Mouse (Mus musculus) kidney, postnatal 25 days (tissue): ENCODE measurements around the gene Gm26602.

ENCODE experiments used
- DNase-seq, 2 experiments: peaks; one replicate each; pipeline ENCODE4 v3.0.0; 2021; ENCODE audit warnings: mixed read lengths in 2 of 2

Gm26602 gene

DNA sequence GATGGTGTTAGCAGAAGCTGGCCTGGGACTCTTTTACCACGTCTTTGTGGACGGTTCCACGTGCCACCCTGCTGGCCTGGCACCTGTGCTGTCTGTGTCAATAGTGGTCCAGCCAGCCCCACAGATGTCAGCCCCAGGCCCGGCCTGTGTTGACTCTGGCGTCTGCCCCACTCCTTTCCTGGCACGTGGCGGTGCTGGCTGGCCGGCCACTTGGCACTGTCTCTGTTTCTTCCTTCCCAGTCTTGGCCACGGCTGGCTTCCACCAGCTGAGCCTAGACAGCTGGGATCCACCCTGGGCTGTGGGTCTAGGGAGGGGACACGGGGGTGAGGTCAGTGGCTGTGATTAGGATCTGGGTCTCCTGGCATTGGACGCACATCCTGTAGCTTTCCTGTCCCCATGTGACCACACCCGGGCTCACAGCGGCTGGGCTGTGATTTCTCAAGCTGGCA, 23.6 kb downstream of the Gm26602 start:
- DNase-seq, result peak; percentile 88 to 95

DNA sequence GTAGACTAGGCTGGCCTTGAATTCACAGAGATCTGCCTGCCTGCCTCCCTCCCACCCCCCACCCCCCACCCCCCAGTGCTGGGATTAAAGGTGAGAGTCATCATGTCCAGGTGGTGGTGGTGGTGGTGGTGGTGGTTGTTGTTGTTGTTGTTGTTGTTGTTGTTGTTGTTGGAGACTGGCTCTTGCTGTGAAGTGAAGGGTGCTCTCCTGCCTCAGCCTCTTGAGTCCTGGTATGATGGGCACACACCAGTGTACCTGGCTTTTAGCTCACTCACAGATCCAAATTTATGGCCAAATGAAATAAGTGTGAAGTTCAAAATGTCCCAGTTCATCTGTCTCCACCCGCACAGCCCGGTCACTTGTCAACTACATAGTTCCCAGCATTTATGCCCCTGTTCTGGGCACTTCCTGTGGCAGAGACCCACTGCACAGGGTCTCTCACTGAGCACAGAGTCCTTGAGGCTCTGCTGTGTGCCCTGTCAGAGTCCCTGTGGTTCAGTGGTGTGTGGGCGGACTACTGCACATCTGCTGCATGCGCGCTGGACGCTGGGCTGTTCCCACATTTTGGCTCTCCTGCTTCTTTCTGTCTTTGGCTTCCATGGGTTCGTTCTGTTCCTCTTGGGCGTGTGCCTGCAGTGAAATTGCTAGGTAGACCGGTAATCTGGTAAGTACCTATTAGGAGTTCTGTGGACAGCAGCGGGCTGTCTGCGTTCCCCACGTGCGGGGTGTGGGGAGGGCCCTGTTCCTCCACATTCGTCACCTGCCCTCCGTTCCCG, 24.3 kb downstream of the Gm26602 start:
- no peak for DNase-seq

DNA sequence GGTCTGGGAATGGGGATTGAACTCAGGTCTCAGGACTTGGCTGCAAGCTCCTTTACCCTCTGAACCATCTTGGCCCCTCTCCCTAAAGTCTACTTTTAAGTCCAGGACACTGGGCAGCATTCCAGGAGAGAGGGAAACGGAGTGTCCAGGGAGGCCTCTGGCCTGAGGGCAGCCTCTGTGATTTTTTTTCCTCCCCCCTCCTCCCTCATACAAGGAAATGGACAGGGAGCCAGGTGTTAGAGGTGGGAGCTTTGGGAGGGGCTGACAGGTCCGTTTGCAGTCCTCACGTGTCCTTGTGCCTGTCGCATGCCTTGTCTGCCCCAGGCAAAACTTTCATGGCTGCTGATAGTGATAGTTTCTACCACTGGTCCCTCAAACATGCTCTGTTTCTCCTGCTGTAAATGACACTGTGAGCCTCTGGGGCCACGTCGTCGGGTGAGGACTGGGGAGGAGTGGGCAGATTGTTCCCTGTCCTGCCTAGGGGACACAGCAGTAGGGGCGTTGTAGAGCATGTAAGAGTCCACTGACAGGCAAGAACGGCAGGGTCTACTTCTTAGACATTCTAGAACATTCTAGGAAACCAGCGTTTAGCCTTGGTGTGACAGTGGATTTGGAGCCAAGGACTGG, 25.7 kb downstream of the Gm26602 start:
- peak; percentile 89 to 91 for DNase-seq

DNA sequence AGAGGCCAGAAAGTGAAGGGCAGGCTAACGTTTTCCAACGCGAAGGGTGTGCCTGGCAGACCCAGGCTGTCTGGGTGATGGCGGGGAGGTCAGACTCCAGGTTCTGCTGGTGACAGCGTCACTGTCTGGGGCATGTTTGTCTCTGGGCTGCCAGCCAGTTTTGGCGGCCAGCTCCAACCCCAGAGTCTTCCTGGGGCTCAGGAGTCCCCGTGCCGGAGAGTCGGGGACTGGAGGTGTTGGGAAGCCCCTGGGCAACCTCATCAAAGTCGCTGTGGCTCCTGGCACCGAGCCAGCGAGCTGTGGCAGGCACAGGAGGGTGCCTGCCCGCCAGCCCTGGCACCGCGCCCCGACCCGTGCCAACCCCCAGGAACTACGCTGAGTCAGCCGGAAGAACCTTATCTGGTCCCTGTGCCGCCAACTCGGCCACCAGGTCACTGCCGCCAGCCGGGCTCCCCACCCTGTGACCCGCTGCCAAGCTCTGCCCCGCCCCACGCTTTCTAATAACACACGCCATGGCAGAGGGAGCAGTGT, 26.3 kb downstream of the Gm26602 start:
- peak; percentile 82 to 92 for DNase-seq

DNA sequence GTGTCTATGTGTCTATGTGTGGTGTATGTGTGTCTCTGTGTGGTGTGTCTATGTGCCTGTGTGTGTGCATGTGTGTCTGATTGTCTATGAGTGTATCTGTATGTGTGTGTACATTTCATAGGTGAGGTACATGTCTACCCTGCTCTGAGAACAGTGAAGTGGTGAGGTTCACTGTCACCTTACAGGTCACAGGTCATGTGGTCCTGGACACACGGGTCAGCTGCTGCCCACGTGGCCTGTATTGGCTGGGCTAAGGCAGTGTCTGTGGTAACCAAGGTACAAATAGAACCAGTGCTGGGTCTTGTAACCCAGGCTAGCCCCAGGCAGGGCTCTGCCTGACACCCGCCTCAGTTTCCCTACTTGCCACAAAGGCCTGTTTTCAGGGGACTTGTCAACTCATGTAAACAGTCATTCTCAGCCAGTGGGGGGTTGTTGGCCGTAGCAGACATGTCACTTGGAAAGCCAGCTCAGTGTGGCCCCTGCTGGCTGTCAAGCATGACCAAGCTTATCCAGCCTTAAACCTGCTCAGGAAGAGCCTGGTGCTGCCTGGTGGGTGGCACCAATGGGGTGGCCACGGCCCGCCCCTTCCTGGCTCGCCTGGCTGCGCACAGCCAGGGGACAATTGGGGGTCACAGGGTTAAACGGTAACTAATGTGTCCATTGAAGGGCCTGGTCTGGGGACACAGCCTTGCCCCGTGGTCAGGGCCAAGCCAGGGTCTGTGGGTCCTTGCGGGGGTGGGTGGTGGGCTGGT, 27.3 kb downstream of the Gm26602 start:
- DNase-seq, result peak; percentile 68 to 89

DNA sequence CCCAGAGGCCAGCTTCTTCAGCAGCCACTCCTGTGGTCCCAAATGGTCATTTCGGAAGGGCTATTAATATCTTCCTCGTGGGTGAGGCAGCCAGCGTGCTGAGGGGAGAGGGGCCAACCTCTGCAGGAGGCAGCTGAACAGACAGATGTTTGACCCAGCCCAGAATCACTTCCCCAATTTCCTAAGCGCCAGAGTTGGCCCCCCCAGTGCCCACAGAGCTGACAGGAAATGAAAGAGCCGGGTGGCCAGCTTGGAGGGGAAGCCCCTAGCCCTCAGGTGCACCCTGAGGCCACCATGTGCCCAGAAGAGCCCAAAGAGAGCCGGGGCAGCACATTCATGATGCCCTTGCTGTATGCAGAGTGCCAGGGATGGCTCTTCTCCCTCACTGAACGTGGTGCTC, 30.1 kb downstream of the Gm26602 start:
- no peak for DNase-seq

DNA sequence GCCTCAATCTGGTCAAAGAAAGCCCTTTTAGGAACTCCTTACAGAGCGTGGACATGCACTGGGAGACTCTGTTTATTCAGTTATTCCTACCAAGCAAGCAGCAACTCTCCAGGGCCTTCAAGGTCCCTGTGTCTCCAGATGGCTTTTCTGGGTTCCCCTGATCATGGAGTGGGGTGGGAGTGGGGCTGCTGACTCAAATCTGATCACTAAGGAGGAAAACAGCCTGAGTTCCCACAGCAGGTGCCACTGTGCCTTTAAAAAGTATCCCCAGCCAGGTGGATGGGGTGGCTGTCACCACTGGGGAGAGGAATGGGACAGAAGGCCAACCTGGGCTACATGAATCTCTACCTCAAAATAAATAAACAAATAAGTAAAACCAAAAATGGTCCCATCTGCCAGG, 32.3 kb downstream of the Gm26602 start:
- no peak for DNase-seq

DNA sequence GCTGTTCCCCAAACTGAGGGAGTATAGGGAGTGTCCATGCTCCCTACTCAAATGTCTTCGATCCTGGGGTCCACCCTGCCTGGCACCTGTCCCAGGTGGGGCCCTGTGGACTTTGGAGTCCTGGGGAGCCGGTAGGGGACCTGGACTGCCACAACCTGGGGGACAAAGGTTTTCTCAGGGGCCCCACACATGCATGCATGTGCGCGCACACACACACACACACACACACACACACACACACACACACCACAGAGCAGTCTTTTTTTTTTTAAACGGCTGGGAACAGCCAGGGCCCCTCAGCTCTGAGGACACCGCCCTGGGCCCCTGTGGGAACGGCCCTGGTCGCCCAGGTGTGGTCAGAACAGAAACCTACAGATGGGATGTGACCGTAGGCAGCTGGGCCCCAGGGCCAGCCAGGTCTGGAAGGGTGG, 32.8 kb downstream of the Gm26602 start:
- DNase-seq, result no peak

DNA sequence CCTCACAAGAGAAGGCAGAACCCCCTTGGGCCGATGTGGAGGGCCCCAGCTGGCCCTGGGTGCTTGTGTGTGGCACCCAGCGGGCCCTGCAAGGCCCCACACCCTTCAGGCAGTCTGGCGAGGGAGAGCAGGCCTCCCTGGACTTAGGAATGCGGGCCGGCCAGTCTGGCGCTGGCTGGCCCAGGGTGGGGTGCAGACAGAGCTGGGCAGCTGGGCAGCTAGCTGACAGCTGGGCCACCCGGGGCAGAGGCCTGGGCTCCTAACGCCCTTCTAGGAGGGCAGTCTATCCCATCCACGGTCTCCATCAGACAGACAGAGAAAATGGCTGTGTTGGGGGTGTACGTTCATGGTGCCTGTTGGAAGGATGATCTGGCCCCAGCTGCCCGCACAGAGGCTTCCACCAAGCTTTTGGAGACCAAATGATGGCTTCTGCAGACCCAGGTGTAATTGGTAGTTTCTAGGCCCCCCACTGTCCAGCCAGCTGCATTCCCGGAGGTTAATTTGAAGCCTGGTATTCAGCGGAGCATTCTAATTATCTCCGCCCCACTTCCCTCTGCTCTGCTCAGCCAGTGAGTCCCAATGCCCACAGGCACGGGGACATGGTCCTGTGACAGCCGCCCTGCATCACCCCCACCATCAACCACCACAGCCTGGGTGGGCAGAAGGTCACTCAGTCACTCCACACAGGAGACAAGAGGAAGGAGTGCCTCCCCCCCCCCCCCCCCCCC, 35.0 kb downstream of the Gm26602 start:
- DNase-seq, result peak; percentile 64 to 91

DNA sequence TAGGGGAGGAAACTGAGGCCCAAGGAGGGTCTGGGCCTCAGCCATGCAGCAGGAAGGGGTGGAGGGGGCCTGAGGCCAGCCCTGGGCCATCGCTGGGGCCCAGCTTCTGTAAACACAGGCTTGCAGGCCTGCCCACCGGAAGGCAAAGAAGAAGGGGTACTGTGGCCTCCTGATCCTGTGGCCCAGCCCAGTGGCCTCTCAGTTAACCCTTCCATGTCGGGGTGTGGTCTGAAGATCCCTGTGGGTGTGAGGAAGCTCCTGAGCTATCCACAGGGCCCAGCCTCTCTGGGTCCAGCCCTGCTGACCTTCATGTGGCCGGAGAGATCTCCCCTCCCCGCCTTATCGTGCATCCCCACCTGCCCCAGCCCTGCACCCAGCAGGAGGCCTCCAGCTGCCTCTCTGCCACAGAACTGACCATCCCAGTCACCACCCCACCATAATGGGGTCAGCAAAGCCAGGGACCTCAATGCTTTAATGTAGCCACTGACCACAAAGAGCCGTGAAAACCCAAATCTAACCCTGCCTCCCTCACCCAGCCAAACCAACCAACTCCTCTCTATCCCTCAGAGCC, 36.2 kb downstream of the Gm26602 start:
- DNase-seq, result no peak

DNA sequence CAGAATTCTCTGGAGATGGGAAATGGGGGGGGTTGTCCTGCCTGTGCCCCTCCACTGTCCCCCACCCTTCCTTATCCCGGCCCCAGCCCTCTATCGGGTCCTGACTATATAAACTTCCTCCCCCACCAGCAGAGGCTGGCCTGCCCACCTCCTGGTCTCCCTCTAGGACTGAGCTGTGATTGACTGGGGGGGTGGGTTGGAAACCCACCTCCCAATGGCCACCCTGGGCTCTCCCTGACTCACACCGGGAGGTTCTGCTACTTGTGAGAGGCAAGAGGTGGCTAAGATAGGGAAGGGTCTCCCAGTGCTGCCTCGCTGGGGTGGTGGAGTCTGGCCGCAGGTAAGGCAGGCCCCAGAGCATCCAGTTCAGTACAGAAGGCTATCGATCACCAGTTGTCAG, 36.8 kb downstream of the Gm26602 start:
- DNase-seq, result no peak

DNA sequence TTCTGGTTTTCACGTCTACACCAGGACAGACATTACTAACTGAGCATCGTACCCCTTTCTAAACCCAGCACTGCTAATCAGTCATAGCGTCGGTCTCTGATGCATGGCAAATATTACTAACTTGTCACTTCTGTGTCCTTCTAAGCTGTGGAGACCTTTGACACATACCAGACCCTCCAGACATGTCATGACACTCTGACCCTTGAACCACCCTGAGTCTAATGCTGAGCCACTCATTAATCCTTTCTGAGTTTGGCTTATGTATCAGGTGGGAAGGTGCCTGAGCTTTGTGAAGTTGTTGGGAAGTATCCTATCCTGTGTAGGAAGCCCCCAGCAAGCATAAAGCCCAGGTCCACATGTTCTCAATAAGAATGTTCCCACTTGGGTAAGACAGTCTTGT, 39.2 kb downstream of the Gm26602 start:
- peak in 1 of 2 experiments; percentile 24 for DNase-seq

DNA sequence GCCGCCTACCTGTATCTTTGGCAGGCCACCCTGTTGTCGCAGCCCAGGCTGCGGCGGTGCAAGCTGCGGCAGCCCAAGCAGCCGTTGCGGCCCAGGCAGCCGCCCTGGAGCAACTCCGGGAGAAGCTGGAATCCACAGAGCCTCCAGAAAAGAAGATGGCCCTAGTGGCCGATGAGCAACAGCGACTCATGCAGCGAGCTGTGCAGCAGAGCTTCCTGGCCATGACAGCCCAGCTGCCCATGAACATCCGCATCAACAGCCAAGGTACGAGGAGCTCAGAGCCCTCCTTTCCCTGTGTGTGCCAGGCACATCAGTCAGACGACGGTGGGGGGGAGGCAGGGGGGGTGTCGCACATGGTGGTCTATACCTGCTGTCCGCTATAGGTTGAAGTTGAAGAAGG, 40.0 kb downstream of the Gm26602 start:
- DNase-seq, result no peak

DNA sequence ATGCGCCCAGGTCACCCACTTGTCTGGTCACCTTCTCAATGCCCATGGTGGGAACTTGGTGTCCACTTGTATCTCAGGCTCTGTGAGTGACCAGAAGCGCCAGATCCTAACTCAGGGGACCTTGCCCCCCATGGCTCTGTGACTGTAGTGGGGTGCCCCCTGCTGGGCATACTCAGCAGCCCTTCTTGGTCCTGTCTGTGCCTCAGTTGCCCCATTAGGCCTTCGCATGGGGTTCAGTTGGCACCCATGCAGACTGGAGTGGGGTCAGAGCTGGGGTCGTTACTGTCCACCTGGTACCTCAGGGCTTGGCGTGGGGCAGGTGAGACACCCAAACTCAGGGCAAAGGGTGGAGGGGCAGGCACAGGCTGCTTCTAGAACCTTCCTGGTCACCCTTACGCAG, 43.3 kb downstream of the Gm26602 start:
- DNase-seq, result peak in 1 of 2 experiments; percentile 73

DNA sequence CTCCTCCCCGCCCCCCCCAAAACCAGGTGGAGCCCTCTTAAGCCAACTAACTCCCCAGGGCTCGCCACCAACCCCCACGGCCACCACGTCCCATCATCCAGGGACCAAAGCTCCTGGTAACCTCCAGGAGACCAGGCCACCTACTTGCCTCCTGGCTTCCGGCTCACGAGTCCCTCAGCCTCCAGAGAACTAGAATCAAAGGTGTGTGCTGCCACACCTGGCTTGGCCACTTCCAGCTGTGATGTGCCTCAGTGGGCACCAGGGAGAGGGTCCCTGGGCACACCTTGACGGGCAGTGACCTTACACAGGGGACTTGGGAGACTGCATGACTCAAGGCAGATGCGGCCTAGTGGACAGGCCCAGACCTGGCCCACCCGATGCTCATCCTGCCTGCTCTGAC, 45.0 kb downstream of the Gm26602 start:
- no peak for DNase-seq

DNA sequence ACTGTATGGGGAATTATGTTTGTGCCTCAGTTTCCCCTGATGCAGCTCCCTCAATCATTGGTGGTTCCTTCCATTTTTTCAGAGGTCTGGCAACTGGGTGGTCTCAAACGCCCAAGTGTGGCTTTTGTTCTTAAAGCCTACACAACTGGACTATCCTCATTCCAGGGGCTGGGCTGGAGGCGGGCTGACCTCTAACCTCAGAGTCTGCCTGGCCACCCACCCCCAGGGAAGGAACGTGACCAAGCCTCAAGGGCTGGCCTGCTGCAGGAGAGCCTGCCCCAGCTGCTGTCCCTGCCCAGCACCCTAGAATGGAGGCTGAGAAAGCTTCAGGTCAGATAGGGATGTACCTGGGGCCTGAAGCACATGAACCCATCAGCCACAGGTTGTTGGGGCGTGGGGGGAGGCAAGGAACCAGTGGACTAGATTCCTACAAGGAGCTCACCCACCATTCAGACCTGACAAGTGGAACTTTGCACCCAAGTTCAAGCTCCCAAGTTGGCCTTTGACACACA, 46.0 kb downstream of the Gm26602 start:
- no peak for DNase-seq

DNA sequence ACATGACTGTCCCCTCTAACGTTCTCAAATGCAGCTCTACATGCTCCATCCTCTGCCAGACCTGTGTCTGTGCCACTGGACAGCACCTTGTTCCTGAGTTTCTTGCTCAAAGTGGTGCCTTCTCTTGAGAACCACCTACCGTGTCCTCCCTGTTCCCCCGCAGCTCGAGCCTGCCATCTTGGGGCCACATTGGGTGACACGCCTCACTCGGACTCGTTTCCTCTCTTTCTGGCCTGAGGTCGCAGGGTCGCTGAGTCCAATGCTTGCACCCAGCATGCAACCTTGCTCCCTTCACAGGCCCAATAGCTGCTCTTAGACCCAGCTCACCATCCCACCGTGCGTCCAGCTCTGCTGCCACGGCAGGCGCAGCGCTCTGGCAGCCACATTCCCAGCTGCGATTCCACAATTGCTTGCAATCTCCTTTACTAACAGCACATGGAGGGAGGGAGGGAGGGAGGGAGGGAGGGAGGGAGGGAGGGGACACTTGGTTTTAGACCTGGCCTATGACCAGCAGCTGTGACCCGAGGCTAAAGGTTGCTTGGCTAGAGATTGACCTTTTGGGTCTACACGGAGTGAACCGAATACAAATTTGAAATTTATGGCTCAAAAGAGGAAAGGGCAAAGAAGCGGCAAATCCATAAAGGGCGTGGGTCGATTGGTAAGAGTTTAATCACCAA, 47.6 kb downstream of the Gm26602 start:
- DNase-seq, result peak; percentile 89 to 93

DNA sequence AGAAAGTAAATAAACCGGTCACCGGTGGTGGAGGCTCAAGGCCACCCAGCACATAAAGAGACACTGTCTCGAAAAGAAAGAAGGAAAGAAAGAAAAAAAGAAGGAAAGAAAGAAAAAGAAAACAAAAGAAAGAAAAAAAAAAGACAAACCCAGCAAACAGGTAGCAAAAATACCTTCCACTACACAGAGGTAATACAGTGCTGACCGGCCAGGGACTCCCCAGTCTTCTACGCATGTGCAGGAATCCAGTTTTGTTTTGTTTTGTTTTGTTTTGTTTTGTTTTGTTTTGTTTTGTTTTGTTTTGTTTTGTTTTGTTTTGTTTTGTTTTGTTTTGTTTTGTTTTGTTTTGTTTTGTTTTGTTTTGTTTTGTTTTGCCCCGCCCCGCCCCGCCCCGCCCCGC, 48.8 kb downstream of the Gm26602 start:
- DNase-seq, result peak in 1 of 2 experiments; percentile 77

DNA sequence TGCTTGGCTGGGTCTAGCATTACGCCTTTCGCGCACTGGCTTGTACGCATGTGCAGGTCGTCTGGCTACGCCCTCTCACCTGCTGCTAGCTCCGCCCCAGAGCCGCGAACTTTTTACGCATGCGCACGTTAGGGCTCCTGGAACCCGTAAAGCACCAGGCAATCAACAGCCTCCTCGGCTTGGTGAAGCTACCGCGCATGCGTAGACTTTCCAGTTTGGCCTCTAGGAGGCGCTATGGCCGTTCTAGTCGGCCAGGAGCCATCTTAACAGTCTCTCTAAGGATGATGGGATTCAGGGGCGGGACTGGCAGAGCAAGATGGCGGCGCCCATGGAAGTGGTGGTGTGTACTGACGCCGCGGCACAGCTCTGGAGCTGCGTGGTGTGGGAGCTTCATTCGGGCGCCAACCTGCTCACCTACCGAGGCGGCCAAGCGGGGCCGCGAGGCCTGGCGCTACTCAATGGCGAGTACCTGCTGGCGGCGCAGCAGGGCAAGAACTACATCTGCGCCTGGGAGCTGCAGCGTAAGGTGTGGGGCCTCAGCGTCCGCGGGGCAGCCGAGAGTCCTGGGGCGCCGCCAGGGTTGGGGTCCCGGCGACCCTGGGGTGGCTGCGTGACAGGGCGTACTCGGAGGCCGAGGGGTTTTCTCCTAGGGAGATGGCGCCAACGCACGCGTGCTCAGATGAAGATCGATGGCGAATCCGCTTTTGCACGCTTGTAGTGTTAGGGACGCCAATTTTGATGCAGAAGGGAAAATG, 49.4 kb downstream of the Gm26602 start, which contains the start of gene Wdr18:
Gene Wdr18 (plus strand): TSS at position 306 of the 755 bp plus-strand sequence.
- DNase-seq, result peak; percentile 98 to 99
